Mouse (Mus musculus) kidney, adult 11 months (tissue): Measurements from ENCODE around the gene Srsf11.

Source experiments
- DNase-seq: peaks from one replicate; pipeline ENCODE4 v3.0.0; 2022

Gene Srsf11

GRCm38 (mm10) chr3:158036329-158036988 is at the start of gene Srsf11, which contains the start of gene Lrrc40:
Gene Srsf11, minus strand, starts transcription at chr3:158036639.
Gene Lrrc40, plus strand, starts transcription at chr3:158036662.
- peak; percentile 93 for DNase-seq

- no peak for DNase-seq
Measured at GRCm38 (mm10) chr3:158077828-158078227, 41.4 kb upstream of the Srsf11 start.

- no peak for DNase-seq
Measured at GRCm38 (mm10) chr3:158077380-158077772, 40.9 kb upstream of the Srsf11 start.

GRCm38 (mm10) chr3:158076685-158077379 is 40.4 kb upstream of the Srsf11 start:
- no peak for DNase-seq

- no peak for DNase-seq
Measured at GRCm38 (mm10) chr3:158075004-158075403, 38.6 kb upstream of the Srsf11 start.

GRCm38 (mm10) chr3:158068613-158069263 is 32.3 kb upstream of the Srsf11 start:
- DNase-seq = no peak

GRCm38 (mm10) chr3:158067916-158068315 is 31.5 kb upstream of the Srsf11 start:
- no peak for DNase-seq

GRCm38 (mm10) chr3:158065256-158065655 is 28.8 kb upstream of the Srsf11 start:
- no peak for DNase-seq

GRCm38 (mm10) chr3:158061811-158062523 is 25.5 kb upstream of the Srsf11 start:
- no peak for DNase-seq

GRCm38 (mm10) chr3:158060621-158061291 is 24.3 kb upstream of the Srsf11 start:
- no peak for DNase-seq

- DNase-seq = no peak
Measured at GRCm38 (mm10) chr3:158049508-158049907, 13.1 kb upstream of the Srsf11 start.

- no peak for DNase-seq
Measured at GRCm38 (mm10) chr3:158040755-158041154, 4.3 kb upstream of the Srsf11 start.

- no peak for DNase-seq
Measured at GRCm38 (mm10) chr3:158038106-158038505, 1.7 kb upstream of the Srsf11 start.

GRCm38 (mm10) chr3:158035866-158036265 is 573 bp downstream of the Srsf11 start:
- DNase-seq = no peak

- DNase-seq = no peak
Measured at GRCm38 (mm10) chr3:158032106-158032505, 4.3 kb downstream of the Srsf11 start.

- DNase-seq = peak; percentile 80
Measured at GRCm38 (mm10) chr3:158031371-158031925, 5.0 kb downstream of the Srsf11 start.

GRCm38 (mm10) chr3:158009762-158010320 is 26.6 kb downstream of the Srsf11 start:
- no peak for DNase-seq

GRCm38 (mm10) chr3:158008647-158009046 is 27.8 kb downstream of the Srsf11 start:
- no peak for DNase-seq

- DNase-seq = no peak
Measured at GRCm38 (mm10) chr3:157998742-157999369, 37.6 kb downstream of the Srsf11 start.

GRCm38 (mm10) chr3:157995726-157996125 is 40.7 kb downstream of the Srsf11 start:
- DNase-seq = no peak

- peak; percentile 86 for DNase-seq
Measured at GRCm38 (mm10) chr3:157993322-157993721, 43.1 kb downstream of the Srsf11 start.
